Mouse (Mus musculus) liver, adult 2 months (tissue): Measurements from ENCODE around the gene Zfp536.

Source experiments
- CTCF ChIP-seq: fragments of 200-500 bp; IDR thresholded peaks from 2 replicates; pipeline ENCODE4 v1.5.1; 2011; ENCODE audit warnings: low read depth, low read length, control low read depth
- POLR2A ChIP-seq: fragments of 200-500 bp; IDR thresholded peaks from 2 replicates; pipeline ENCODE4 v1.6.1; 2011; ENCODE audit warnings: low read length, control low read depth; ENCODE audit not compliant: insufficient read depth; ENCODE audit errors: extremely low read depth

DNA sequence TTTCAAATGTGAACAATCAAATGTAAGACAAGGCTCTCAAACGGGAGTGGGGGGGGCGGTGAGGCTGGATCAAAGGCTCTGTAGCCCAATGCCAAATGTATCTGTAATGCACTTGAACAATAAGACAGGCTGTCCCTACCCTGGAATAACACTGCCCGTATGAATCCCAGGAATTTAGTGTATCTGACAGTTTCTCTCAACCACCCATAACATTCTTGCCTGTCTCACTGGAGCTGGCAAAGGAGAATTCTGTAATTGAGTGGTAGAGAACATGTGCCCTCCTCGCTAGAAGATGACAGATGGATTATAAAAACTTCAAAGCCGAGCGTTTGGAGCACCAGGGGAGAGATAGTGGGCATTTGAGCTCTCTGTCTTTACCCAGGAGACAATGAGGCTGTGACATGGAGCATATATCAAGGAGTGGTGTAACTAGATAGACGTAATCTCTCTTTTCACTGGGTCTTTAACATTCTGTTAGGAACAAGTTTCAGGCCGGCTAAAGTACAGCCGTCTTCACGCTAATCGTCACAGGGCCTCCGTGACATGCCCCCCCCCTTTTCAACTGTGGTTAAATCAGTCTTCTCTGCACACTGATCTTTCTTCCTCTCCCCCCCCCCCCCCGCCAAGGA is 27.2 kb downstream of the Zfp536 start:
- no peak for TF ChIP-seq POLR2A
- no peak for TF ChIP-seq CTCF
